Mouse (Mus musculus): ENCODE measurements around the gene Hsd17b12.

The Hsd17b12 gene

GRCm38 (mm10) chr2:94069482-94069881, 88.3 kb downstream of the Hsd17b12 start:
- no peak for DNase-seq (ENCODE audit: low spot score)

- DNase-seq (ENCODE audit: low spot score) = no peak
Observed at GRCm38 (mm10) chr2:94066540-94067135, 91.1 kb downstream of the Hsd17b12 start.

DNA sequence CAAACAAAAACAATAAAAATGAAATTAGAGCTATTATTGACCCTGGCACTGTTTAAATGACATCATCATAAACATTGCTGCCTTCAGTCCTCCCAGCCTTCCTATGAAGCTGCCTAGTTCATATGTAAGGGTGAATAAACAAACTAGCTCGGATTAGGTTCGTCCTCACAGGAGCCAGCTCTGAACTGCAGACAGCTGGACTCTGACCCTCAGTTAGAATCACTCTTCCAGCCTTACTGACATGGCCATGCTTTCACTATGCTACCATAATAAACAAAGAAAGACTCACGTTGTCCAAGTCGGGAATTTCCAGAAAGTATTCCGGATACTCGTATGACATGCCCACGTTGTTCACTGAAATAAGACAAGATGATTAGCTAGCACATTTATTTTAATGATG, 91.6 kb downstream of the Hsd17b12 start:
- peak; percentile 47 for DNase-seq (ENCODE audit: low spot score)

DNA sequence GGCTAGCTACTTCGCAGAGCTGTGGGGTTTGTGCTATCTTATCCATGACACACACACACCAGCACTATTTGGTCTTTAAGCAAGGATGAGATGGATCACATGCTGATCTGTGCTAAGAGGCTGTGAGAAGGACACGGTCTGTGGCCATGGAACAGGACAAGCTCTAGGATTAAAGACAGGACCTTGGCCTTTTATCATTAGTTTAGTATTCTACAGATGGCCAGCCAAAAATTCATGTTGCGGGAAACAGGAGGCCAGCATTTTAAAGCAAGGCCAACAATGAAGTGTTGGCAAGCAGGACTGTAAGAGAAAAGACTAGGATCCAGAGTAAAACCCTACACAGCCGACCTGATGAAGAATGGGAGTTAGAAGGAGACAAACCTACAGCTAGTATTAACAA, 95.0 kb downstream of the Hsd17b12 start:
- no peak for DNase-seq (ENCODE audit: low spot score)

DNA sequence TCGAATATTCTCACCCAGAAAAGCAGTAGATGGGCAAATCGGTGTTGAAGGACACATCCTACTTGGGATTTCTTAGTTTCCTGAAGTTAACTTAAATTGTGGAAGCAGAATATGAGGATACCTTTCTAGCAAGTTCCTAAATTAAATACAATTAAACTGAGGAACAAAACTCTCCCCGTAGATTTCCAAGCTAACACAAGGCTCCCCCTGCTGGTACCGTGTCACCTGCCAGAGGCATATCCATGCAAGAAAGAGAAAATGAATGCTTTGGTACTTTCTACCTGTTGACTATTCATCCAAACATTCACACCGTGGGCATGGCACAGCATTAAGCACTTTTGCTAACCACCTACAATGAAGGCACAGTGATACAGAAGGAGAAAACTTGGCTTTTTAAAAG, 98.3 kb downstream of the Hsd17b12 start:
- no peak for DNase-seq (ENCODE audit: low spot score)

DNA sequence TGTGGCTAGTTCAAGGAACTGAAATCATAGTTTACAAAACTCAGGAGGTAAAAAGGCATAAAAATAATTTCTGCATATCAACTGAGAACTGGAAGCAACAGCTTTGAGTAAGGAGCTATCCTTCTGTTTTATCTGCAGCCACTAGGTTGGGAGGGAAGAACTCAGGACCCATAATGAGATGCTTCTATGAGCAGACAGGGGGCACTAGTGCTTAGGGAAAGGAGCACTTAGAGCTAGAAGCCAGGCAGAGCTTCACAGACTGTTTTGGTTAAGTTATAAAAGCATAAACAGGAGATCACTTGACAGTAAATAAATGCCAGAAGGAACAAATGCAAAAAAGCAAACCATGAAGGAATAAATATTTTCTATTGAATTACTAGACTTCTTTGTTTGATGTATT, 103.0 kb downstream of the Hsd17b12 start:
- no peak for DNase-seq (ENCODE audit: low spot score)

- no peak for DNase-seq (ENCODE audit: low spot score)
Observed at GRCm38 (mm10) chr2:94051952-94052351, 105.8 kb downstream of the Hsd17b12 start.

DNA sequence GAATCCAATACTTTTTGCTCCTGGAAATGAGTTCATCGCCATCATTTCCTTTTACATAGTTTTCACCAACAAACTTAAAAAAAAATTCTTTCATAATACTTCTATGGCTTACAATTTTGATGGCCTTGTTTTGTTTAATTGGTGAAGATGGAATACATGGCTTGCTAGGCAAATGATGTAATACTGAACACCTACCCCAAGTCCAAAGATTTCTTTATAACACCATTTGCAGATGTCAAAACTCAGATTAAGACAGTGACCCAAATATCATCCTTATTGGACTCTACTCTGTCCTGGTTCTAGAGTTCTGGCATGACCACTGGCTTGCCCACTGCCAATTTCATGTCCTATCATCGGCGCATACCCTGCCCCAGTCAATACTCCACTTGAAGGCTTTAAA, 106.9 kb downstream of the Hsd17b12 start:
- DNase-seq (ENCODE audit: low spot score) = no peak

DNA sequence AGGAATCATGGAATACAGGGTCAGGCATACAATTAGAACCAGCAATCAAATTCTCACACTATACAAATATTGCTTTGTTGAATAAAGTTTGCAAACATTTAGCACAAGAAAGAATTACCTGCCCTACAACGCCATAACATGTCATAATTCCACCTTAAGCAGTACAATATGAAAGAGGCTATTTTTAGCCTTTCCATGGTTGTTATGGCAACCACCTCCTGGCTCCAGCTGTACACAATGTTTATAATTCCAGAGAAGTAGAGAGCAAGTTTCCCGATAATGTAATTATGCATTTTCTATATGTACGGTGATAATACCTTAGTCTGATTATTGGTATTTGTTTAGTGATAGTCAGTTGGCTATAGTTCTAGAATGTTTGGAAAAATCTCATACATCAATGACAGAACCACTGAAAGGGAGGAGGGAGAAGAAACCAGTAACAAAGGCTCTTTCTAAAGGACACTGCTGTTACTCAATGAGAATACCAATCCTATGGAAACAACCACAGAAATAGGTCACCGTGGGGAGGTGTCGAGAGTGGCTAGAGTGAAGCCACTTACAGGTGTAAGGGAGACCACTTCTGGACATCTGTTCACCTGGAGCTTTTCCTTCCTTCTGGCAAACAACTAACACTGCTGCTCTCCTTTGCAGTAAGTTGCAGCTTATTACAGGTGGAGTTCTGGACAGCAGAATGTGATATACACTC, 108.1 kb downstream of the Hsd17b12 start:
- no peak for DNase-seq (ENCODE audit: low spot score)

- no peak for DNase-seq (ENCODE audit: low spot score)
Observed at GRCm38 (mm10) chr2:94048733-94049470, 108.9 kb downstream of the Hsd17b12 start.

- DNase-seq (ENCODE audit: low spot score) = no peak
Observed at GRCm38 (mm10) chr2:94048271-94048670, 109.5 kb downstream of the Hsd17b12 start.

DNA sequence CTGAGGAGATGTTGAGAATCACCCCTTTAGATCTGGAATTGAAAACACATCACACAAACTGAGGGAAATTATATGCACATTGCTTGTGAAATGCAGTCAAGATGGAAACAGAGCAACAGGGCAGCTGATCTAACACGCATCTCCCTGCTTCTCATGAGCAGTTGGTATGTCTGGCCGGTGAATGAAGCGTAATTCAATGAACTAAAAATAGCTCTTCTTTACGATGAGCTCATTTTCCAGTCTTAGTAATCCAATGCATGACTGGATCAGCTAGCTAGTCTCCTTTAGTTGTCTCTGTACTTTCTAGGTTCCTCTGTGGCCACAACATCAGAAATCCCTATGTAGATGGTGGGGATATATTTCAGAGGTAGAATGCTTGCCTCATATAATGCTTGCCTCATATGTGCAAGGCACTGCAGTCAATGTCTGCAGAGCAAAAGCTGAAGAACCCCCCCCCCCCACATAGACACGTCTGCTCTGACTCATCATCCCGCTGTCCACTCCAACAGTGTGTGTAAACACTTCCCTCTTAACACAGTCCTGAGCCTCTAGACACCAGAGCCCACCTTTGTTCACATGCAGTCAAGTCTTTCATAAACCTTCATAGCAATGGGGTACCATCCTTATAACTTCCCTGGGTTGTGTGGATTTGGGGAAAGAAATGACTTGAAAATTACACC, 112.2 kb downstream of the Hsd17b12 start:
- peak; percentile 27 for DNase-seq (ENCODE audit: low spot score)

DNA sequence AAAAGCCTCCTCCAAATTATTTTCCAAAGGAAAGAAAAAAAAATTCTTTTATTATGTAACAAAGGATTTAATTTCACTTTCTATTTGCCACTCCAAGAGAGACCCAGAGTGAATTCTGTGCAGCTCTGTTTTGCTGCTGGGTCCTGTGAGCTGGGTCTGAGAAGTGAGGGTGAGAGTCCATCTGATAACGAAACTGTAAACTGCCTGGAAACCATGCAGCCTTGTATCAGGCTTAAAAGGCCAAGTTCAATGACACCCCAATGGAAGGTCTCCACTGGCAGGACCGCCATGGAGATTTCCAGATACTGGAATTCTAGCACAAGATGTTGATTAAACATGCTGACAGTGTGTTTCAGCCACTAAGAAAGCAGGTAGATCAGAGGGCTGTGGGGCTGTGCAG, 113.6 kb downstream of the Hsd17b12 start:
- DNase-seq (ENCODE audit: low spot score) = no peak

DNA sequence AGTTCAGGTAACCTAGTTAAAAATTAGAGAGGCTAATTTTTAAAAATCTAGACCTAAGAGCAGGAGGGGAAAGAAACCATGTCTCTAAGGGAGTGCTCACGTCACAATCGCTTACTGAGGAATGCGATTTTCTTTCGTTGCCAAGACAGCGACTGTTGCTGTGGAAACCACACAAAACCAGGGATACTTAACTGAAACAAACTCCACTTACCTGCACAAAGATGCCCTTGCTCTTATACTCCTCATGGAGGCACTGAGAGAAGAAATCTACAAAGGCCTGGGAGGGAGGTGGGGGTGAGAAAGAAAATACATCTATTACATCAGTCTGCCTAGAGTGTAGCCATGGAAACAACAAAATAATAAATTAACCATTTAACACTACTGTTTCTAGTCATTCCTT, 114.1 kb downstream of the Hsd17b12 start:
- no peak for DNase-seq (ENCODE audit: low spot score)

DNA sequence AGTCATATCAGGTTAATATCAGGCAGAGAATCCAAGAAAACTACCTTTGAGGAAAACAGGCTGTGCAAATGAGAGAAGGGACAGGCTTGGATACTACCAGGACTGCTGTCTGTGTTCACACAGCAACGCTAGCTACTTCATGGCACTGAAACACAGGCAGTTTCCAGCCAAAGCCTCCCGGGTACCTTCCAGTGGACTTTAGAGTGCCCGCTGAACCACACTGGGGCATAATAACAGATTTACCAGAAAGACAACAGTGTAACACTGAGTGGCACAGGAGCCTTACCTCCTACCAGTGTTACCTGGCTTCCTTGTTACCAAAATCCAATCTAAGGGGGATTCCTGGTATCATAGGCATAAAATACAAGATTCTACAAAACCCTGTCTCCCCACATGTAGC, 115.3 kb downstream of the Hsd17b12 start:
- DNase-seq (ENCODE audit: low spot score) = no peak

DNA sequence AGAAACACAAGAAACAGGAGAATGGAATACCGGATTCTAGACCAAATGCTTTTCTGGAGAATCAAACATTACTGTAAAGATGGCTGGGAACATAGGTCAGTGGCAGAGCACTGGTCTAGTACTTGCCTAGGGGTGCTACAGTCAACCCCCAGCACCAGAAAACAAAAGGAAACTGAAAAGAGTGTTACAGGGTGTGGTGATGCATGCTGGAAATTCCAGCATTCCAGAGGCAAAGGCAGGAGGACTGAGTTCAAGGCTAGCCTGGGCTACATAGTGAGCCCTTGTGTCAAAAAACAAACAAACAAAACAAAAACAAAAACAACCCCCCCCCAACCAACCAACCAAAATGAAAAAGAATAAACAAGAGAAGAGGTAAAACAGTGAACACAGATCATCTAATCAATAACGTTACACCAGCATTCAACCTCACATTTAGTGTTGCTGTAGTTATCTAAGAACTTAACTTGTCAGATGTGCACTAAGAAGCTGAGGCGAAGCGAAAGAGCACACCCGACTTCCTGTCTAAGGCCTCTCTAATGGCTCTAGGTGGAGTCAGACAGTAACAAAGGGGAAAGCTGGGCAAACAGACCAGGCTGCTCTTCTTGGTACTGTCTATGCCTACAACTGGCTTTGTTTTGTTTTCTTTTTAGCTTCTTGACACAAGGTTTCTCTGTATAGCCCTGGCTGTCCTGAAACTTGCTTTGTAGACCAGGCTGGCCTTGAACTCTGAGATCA, 117.2 kb downstream of the Hsd17b12 start:
- no peak for DNase-seq (ENCODE audit: low spot score)

DNA sequence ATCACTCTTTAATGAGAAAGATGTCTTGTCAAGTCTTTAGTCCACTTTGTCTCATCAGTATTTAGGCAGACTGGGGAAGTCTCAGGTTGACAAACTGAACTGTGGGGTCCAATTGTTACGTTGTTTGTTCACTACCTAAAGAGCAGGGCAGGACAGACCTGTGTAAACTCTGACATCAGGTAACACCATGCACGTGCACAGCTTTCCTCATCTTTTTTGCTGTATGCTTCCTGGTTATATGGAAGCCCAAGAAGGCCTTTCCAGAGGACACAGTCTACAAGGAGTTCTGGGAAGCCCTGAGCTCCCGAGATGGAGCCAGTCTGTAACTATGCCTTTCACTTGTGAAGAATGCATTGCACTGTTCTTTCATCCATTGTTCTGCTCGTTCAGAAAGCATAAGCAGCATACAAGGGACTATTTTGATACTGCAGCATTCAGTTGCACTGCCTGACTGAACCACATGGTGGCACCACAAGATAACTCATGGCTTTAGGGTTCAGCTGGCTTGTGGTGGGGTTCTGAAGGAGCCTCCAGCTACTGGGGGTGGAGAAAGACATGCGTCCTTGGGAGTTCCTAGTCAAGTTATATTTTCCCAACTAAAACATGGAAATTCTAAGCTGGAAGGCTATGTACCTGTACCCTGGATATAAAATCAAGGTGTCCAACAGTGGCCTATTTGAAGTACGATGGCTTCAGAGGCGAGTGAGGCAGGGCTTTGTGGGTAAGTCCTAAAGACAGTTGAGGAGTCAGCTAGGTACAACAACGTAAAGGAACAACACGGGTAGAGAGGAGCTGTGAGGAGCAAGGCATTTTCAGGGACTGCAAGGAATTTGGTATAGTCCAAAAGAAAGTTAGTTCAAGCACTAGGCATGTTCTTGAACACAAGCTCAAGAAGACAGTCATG, 122.1 kb downstream of the Hsd17b12 start:
- no peak for DNase-seq (ENCODE audit: low spot score)

GRCm38 (mm10) chr2:94030602-94031001, 127.2 kb downstream of the Hsd17b12 start:
- DNase-seq (ENCODE audit: low spot score) = no peak

DNA sequence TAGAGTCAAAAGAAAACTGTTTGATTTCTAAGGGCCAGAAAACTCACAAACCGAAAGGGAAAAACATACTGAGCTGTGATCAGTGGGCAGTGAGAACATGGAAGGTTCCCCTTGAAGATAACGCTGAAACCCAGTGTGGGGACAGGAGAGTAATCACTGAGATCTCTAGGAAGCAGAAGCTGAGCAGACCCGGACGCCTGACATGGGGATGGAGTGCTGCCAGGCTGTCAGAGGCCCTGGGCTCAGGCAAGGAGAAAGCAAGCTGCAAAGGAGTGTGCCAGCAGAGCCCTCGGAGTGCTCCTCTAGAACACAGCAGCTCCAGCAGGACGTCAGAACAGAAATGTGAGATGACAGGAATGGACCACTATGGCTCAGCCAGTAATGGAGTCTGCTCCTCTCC, 133.1 kb downstream of the Hsd17b12 start:
- DNase-seq (ENCODE audit: low spot score) = no peak

- peak; percentile 92 for DNase-seq (ENCODE audit: low spot score)
Observed at GRCm38 (mm10) chr2:94010335-94011291, 147.2 kb downstream of the Hsd17b12 start, which contains the start of gene Alkbh3. Gene Alkbh3 (minus strand): TSS chr2:94010807.
